Comparison of ENCODE assay signal across 8 mouse cellular contexts in genomic region chr5:143464100-143464756, GRCm38 (mm10). TPM values are rescaled to one million over a fixed set of nuclear protein-coding genes. Genes with fewer than 3 reads are reported as not detected.
A peak's percentile ranks its signal among the peaks of the same experiment; 100 is the strongest.
DNase-seq lines count a peak whose midpoint lies in the region; ATAC-seq and TF ChIP-seq lines count a peak whose summit lies in the region.

Gene Daglb, plus strand, starts transcription at chr5:143464584.

- H3K9ac ChIP-seq in ES-Bruce4 (ENCODE audit: low read depth, poor library complexity, severe bottlenecking): peak within 1 kb of the TSS; percentile 47
- H3K9ac ChIP-seq in forebrain, embryonic 14.5 days (ENCODE audit: low read length): peak within 1 kb of the TSS; percentile 76
- peak within 1 kb of the TSS; percentile 70 for H3K9ac ChIP-seq in neural tube, embryonic 15.5 days (replicated peaks)

- peak; percentile 90 for ATAC-seq in cerebellum, adult (ENCODE audit: insufficient number of reproducible peaks, low FRiP score, low TSS enrichment)
- ATAC-seq in forebrain, embryonic 14.5 days: peak; percentile 99
- peak; percentile 96 for ATAC-seq in neural tube, embryonic 15.5 days (ENCODE audit: low FRiP score)

- 0 out of 2 replicates have a peak, but pooled peaks have one; percentile 15 for TF ChIP-seq EP300 in ES-Bruce4 (IDR thresholded peaks at IDR 0.05; ENCODE audit: insufficient read depth, low read depth, low read length)

- H3K36me3 ChIP-seq in ES-Bruce4 (ENCODE audit: control insufficient read depth, insufficient read depth, low read length, poor library complexity, severe bottlenecking): no peaks in the 10 kb centered on the region
- peaks cover 21% of the 10 kb centered on the region for H3K36me3 ChIP-seq in forebrain, embryonic 14.5 days (ENCODE audit: control insufficient read depth, insufficient read depth, low read length)
- H3K36me3 ChIP-seq in neural tube, embryonic 15.5 days: peaks cover 19% of the 10 kb centered on the region

- intact Hi-C loops in heart, postnatal 14 days (cut with DNase I): no loop called here

- no peaks in the 10 kb centered on the region for H3K4me1 ChIP-seq in ES-Bruce4 (ENCODE audit: control insufficient read depth, insufficient read depth, low read length)
- H3K4me1 ChIP-seq in forebrain, embryonic 14.5 days (ENCODE audit: control insufficient read depth, insufficient read depth, low read length): peaks cover 7% of the 10 kb centered on the region; the same call in 1 of the 2 replicates
- H3K4me1 ChIP-seq in neural tube, embryonic 15.5 days: peaks cover 25% of the 10 kb centered on the region

- peak; percentile 96 for DNase-seq in forebrain, embryonic 14.5 days (ENCODE audit: low spot score)
- peak; percentile 91 to 92 for DNase-seq in heart, postnatal 14 days
- peak; percentile 92 for DNase-seq in layer of hippocampus, adult 11-12 months (ENCODE audit: low spot score)
- DNase-seq in lung, adult 18-20 months: peak; percentile 89 to 92
- peak; percentile 89 for DNase-seq in testis, postnatal 14 days (ENCODE audit: low spot score)

- peak; percentile 39 for TF ChIP-seq POLR2A in ES-Bruce4 (IDR thresholded peaks at IDR 0.05; ENCODE audit: insufficient read depth, low read length)

- peak within 1 kb of the TSS; percentile 72 for H3K4me2 ChIP-seq in forebrain, embryonic 14.5 days (ENCODE audit: low read length)
- H3K4me2 ChIP-seq in neural tube, embryonic 15.5 days: peak within 1 kb of the TSS; percentile 68

- TF ChIP-seq CTCF in ES-Bruce4 (IDR thresholded peaks at IDR 0.05; ENCODE audit: low read depth, low read length): no peak

- H3K27ac ChIP-seq in ES-Bruce4 (ENCODE audit: insufficient read depth, low read length): no peak within 1 kb of the TSS
- peak within 1 kb of the TSS; percentile 52; the same call in 1 of the 2 replicates for H3K27ac ChIP-seq in forebrain, embryonic 14.5 days (ENCODE audit: low read depth, low read length)
- peak within 1 kb of the TSS; percentile 76 for H3K27ac ChIP-seq in neural tube, embryonic 15.5 days (replicated peaks)

- no peaks in the 10 kb centered on the region for H3K27me3 ChIP-seq in ES-Bruce4 (ENCODE audit: control insufficient read depth, insufficient read depth, low read length, poor library complexity, severe bottlenecking)
- no peaks in the 10 kb centered on the region for H3K27me3 ChIP-seq in forebrain, embryonic 14.5 days (replicated peaks; ENCODE audit: control insufficient read depth, insufficient read depth, low read length)
- H3K27me3 ChIP-seq in neural tube, embryonic 15.5 days (replicated peaks): no peaks in the 10 kb centered on the region

- peaks cover 6% of the 10 kb centered on the region for H3K9me3 ChIP-seq in ES-Bruce4 (replicated peaks; ENCODE audit: control insufficient read depth, insufficient read depth, low read length, poor library complexity, severe bottlenecking)
- H3K9me3 ChIP-seq in forebrain, embryonic 14.5 days (replicated peaks; ENCODE audit: control insufficient read depth, low read length): no peaks in the 10 kb centered on the region
- H3K9me3 ChIP-seq in neural tube, embryonic 15.5 days (replicated peaks): no peaks in the 10 kb centered on the region

- peak within 1 kb of the TSS; percentile 73 for H3K4me3 ChIP-seq in ES-Bruce4 (ENCODE audit: low read depth, low read length)
- H3K4me3 ChIP-seq in forebrain, embryonic 14.5 days (ENCODE audit: low read depth, low read length): peak within 1 kb of the TSS; percentile 71
- peak within 1 kb of the TSS; percentile 62 for H3K4me3 ChIP-seq in neural tube, embryonic 15.5 days (replicated peaks)

- 3% methylated on average over 43 of the region's 43 CpGs for WGBS in forebrain, embryonic 14.5 days
- 2% methylated on average over 43 of the region's 43 CpGs for WGBS in neural tube, embryonic 15.5 days

RNA-seq across cellular contexts. Expression of gene Daglb, which starts in this region (rescaled TPM):
- 3.1 and 3.5 TPM in 2 replicates for polyA plus RNA-seq in ES-Bruce4 (2011; ENCODE audit: insufficient read depth, insufficient read length, low read depth, missing spikeins)
- 9.7 and 11.2 TPM in 2 replicates for polyA plus RNA-seq in forebrain, embryonic 14.5 days (2014; fragmentation: Nextera tagmentation; extraction: Ambion mirVana)
- total RNA-seq in heart, postnatal 14 days (2021): 1 to 10 TPM; 7.7 to 7.9 TPM
- 20.4 and 21.9 TPM in 2 replicates for polyA plus RNA-seq in neural tube, embryonic 15.5 days (2015; fragmentation: Nextera tagmentation; extraction: Ambion mirVana)
